Mouse (Mus musculus) embryonic facial prominence, embryonic 15.5 days (tissue): ENCODE results near the gene Zbtb38. TPM values are rescaled to one million over a fixed set of nuclear protein-coding genes. Genes with fewer than 3 reads are reported as not detected.

ENCODE experiments used
- ATAC-seq: fragments of 200-750 bp; cut with Nextera tagmentation; 2 replicates; pipeline ENCODE4 v1.8.0; 2017; ENCODE audit warnings: low read depth, moderate TSS enrichment; ENCODE audit not compliant: insufficient number of reproducible peaks, low FRiP score, low TSS enrichment
- H3K27ac ChIP-seq: fragments of 300-500 bp; sonication (generic); replicated peaks from 2 replicates; pipeline ENCODE4 v1.5.1; 2015; ENCODE audit warnings: mild to moderate bottlenecking, inconsistent platforms
- H3K27me3 ChIP-seq: fragments of 300-500 bp; sonication (generic); 2 replicates; pipeline ENCODE4 v1.6.1; 2015; ENCODE audit warnings: inconsistent platforms
- H3K36me3 ChIP-seq: fragments of 300-500 bp; sonication (generic); 2 replicates; pipeline ENCODE4 v1.6.1; 2015; ENCODE audit warnings: mild to moderate bottlenecking, inconsistent platforms
- H3K4me1 ChIP-seq: fragments of 300-500 bp; sonication (generic); 2 replicates; pipeline ENCODE4 v1.6.1; 2015; ENCODE audit warnings: inconsistent platforms
- H3K4me2 ChIP-seq: fragments of 300-500 bp; sonication (generic); replicated peaks from 2 replicates; pipeline ENCODE4 v1.6.1; 2015; ENCODE audit warnings: mild to moderate bottlenecking, inconsistent platforms
- H3K4me3 ChIP-seq: fragments of 300-500 bp; sonication (generic); replicated peaks from 2 replicates; pipeline ENCODE4 v1.5.1; 2015; ENCODE audit warnings: mild to moderate bottlenecking, inconsistent platforms
- H3K9ac ChIP-seq: fragments of 300-500 bp; sonication (generic); 2 replicates; pipeline ENCODE4 v1.6.1; 2015; ENCODE audit warnings: inconsistent platforms
- H3K9me3 ChIP-seq: fragments of 300-500 bp; sonication (generic); replicated peaks from 2 replicates; pipeline ENCODE4 v1.6.1; 2016; ENCODE audit warnings: inconsistent platforms
- WGBS: fragments of 180-500 bp; shearing (Covaris S2); methylation state at CpG from one replicate; pipeline ENCODE4 v1.1.7; 2015; 5-methylcytosine and 5-hydroxymethylcytosine counted together
- polyA plus RNA-seq: library from polyadenylated mRNA; unstranded; fragments of >200 nt; fragmentation: Nextera tagmentation; extraction: Ambion mirVana; gene quantifications from 2 replicates; pipeline ENCODE4 v1.2.1, GENCODE M21; 2015

Zbtb38 gene
- polyA plus RNA-seq, 1 experiment from 2014 or later: 22.1 TPM

GRCm38 (mm10) chr9:96730311-96730625 lies 22.4 kb downstream of the Zbtb38 start:
- H3K27ac ChIP-seq: 0 out of 2 replicates have a peak overlapping the region, but pooled peaks have one; percentile 39
- no peak for ATAC-seq

GRCm38 (mm10) chr9:96729537-96730310 lies 22.9 kb downstream of the Zbtb38 start:
- peaks cover 38% of the 10 kb centered on the region for H3K4me1 ChIP-seq
- H3K4me2 ChIP-seq: no peak overlapping the region
- H3K9ac ChIP-seq: no peak overlapping the region
- 0 out of 2 replicates have a peak overlapping the region, but pooled peaks have one; percentile 39 for H3K27ac ChIP-seq
- no peaks in the 10 kb centered on the region for H3K9me3 ChIP-seq
- WGBS: 76% methylated on average over 10 of the region's 10 CpGs
- 0 out of 2 replicates have a peak, but pooled peaks have one; percentile 53 for ATAC-seq
- no peaks in the 10 kb centered on the region for H3K36me3 ChIP-seq
- H3K27me3 ChIP-seq: no peaks in the 10 kb centered on the region
- no peak overlapping the region for H3K4me3 ChIP-seq

More at GRCm38 (mm10) chr9:96730311-96730625, 22.4 kb downstream of the Zbtb38 start:
- no peak overlapping the region for H3K9ac ChIP-seq
- H3K36me3 ChIP-seq: no peaks in the 10 kb centered on the region
- H3K4me3 ChIP-seq: no peak overlapping the region
- H3K4me2 ChIP-seq: no peak overlapping the region
- H3K4me1 ChIP-seq: peaks cover 38% of the 10 kb centered on the region
- 81% methylated on average over 2 of the region's 2 CpGs for WGBS
- no peaks in the 10 kb centered on the region for H3K9me3 ChIP-seq
- H3K27me3 ChIP-seq: no peaks in the 10 kb centered on the region

GRCm38 (mm10) chr9:96728338-96729162 lies 24.1 kb downstream of the Zbtb38 start:
- Histone ChIP-seq H3K27ac (peak overlapping the region; percentile 40; the same call in 1 of the 2 replicates), H3K9ac (no peak overlapping the region), H3K4me2 (no peak overlapping the region), H3K9me3 (no peaks in the 10 kb centered on the region), H3K4me3 (no peak overlapping the region), H3K36me3 (no peaks in the 10 kb centered on the region), H3K4me1 (peaks cover 41% of the 10 kb centered on the region), H3K27me3 (no peaks in the 10 kb centered on the region)
- no peak for ATAC-seq
- 63% methylated on average over 16 of the region's 16 CpGs for WGBS

- 62% methylated on average over 6 of the region's 6 CpGs for WGBS
- no peak for ATAC-seq
- H3K9me3 ChIP-seq: no peaks in the 10 kb centered on the region
- no peak overlapping the region for H3K4me3 ChIP-seq
- H3K27ac ChIP-seq: peak overlapping the region; percentile 40
- H3K4me1 ChIP-seq: peaks cover 38% of the 10 kb centered on the region
- H3K4me2 ChIP-seq: no peak overlapping the region
- no peaks in the 10 kb centered on the region for H3K36me3 ChIP-seq
- no peaks in the 10 kb centered on the region for H3K27me3 ChIP-seq
- H3K9ac ChIP-seq: no peak overlapping the region
Measured at GRCm38 (mm10) chr9:96727688-96728087, 24.9 kb downstream of the Zbtb38 start.

- Histone ChIP-seq H3K27me3 (no peaks in the 10 kb centered on the region), H3K4me1 (peaks cover 30% of the 10 kb centered on the region), H3K4me3 (no peak overlapping the region), H3K9me3 (no peaks in the 10 kb centered on the region), H3K9ac (no peak overlapping the region), H3K4me2 (no peak overlapping the region), H3K27ac (peak overlapping the region; percentile 22; the same call in 1 of the 2 replicates), H3K36me3 (no peaks in the 10 kb centered on the region)
- ATAC-seq: no peak
- WGBS: 48% methylated on average over 14 of the region's 14 CpGs
Measured at GRCm38 (mm10) chr9:96726336-96727131, 26.1 kb downstream of the Zbtb38 start.

- Histone ChIP-seq H3K27ac (peak overlapping the region; percentile 45), H3K36me3 (no peaks in the 10 kb centered on the region), H3K4me1 (peaks cover 30% of the 10 kb centered on the region), H3K27me3 (no peaks in the 10 kb centered on the region), H3K9me3 (no peaks in the 10 kb centered on the region), H3K9ac (no peak overlapping the region), H3K4me3 (no peak overlapping the region), H3K4me2 (no peak overlapping the region)
- 20% methylated on average over 9 of the region's 9 CpGs for WGBS
- no peak for ATAC-seq
Measured at GRCm38 (mm10) chr9:96725582-96726320, 26.9 kb downstream of the Zbtb38 start.

- ATAC-seq: no peak
- H3K9ac ChIP-seq: no peak overlapping the region
- H3K9me3 ChIP-seq: no peaks in the 10 kb centered on the region
- no peak overlapping the region for H3K4me2 ChIP-seq
- peaks cover 31% of the 10 kb centered on the region for H3K4me1 ChIP-seq
- H3K36me3 ChIP-seq: no peaks in the 10 kb centered on the region
- H3K4me3 ChIP-seq: no peak overlapping the region
- no peaks in the 10 kb centered on the region for H3K27me3 ChIP-seq
- H3K27ac ChIP-seq: no peak overlapping the region
- WGBS: 87% methylated on average over 6 of the region's 6 CpGs
Measured at GRCm38 (mm10) chr9:96723650-96724049, 29.0 kb downstream of the Zbtb38 start.

- Histone ChIP-seq H3K4me2 (no peak overlapping the region), H3K27me3 (no peaks in the 10 kb centered on the region), H3K4me3 (no peak overlapping the region), H3K27ac (0 out of 2 replicates have a peak overlapping the region, but pooled peaks have one; percentile 63), H3K4me1 (peaks cover 17% of the 10 kb centered on the region), H3K9me3 (no peaks in the 10 kb centered on the region), H3K36me3 (no peaks in the 10 kb centered on the region), H3K9ac (no peak overlapping the region)
- ATAC-seq: no peak
- WGBS: 82% methylated on average over 8 of the region's 8 CpGs
Measured at GRCm38 (mm10) chr9:96721163-96721799, 31.4 kb downstream of the Zbtb38 start.

- H3K36me3 ChIP-seq: no peaks in the 10 kb centered on the region
- no peak overlapping the region for H3K4me2 ChIP-seq
- WGBS: 61% methylated on average over 11 of the region's 11 CpGs
- H3K9me3 ChIP-seq: no peaks in the 10 kb centered on the region
- peak overlapping the region; percentile 70; the same call in 1 of the 2 replicates for H3K4me3 ChIP-seq
- no peak for ATAC-seq
- peak overlapping the region; percentile 63; the same call in 1 of the 2 replicates for H3K27ac ChIP-seq
- no peaks in the 10 kb centered on the region for H3K27me3 ChIP-seq
- peaks cover 15% of the 10 kb centered on the region for H3K4me1 ChIP-seq
- no peak overlapping the region for H3K9ac ChIP-seq
Measured at GRCm38 (mm10) chr9:96720510-96721162, 32.0 kb downstream of the Zbtb38 start.
